Mouse (Mus musculus): ENCODE data around the gene Pglyrp1. TPM values are rescaled to one million over a fixed set of nuclear protein-coding genes. Genes with fewer than 3 reads are reported as not detected.
"Not testable (repeated sequence)": the region's sequence is repeated elsewhere in the genome, so short reads cannot be mapped to it uniquely, and the experiment has no call there.

Pglyrp1 gene
- 1 to 10 TPM in 1 of 2 experiments, under 1 TPM in 1; 0.99 to 1.3 TPM for total RNA-seq (2021)
- long read RNA-seq, experiment 1, result 0 reads
- long read RNA-seq, experiment 2, result 0 reads

GRCm38 (mm10) chr7:18871031-18871430, at the start of gene Pglyrp1:
Gene Pglyrp1 (plus strand): TSS chr7:18871331.
- DNase-seq, result not testable (repeated sequence)
- intact Hi-C loops (cut with DNase I), result loop anchor here (5.0 kb wide), 1 partner anchor 39 kb away; no protein-coding TSS in a partner anchor

GRCm38 (mm10) chr7:18821507-18821906, 49.6 kb upstream of the Pglyrp1 start, which contains the start of gene Psg17:
Gene Psg17 (minus strand): TSS chr7:18821607.
- no peak for DNase-seq
- intact Hi-C loops (cut with DNase I), result no loop called here

GRCm38 (mm10) chr7:18827792-18828546, 43.2 kb upstream of the Pglyrp1 start:
- no peak for DNase-seq
- intact Hi-C loops (cut with DNase I), result no loop called here

GRCm38 (mm10) chr7:18828592-18828991, 42.5 kb upstream of the Pglyrp1 start:
- intact Hi-C loops (cut with DNase I), result no loop called here
- no peak for DNase-seq

- DNase-seq, result no peak
- intact Hi-C loops (cut with DNase I), result no loop called here
Observed at GRCm38 (mm10) chr7:18829545-18829944, 41.6 kb upstream of the Pglyrp1 start.

GRCm38 (mm10) chr7:18832298-18832697, 38.8 kb upstream of the Pglyrp1 start:
- intact Hi-C loops (cut with DNase I), result loop anchor here (5.0 kb wide), 1 partner anchor 40 kb away; the partner anchor contains the start of gene Pglyrp1
- no peak for DNase-seq

- intact Hi-C loops (cut with DNase I), result no loop called here
- DNase-seq, result no peak
Observed at GRCm38 (mm10) chr7:18839865-18840264, 31.3 kb upstream of the Pglyrp1 start, which contains the start of gene Mill2. Gene Mill2 (plus strand): TSS chr7:18839966.

- intact Hi-C loops (cut with DNase I), result no loop called here
- peak; percentile 41 to 47 for DNase-seq
Observed at GRCm38 (mm10) chr7:18840386-18841173, 30.6 kb upstream of the Pglyrp1 start.

- intact Hi-C loops (cut with DNase I), result no loop called here
- no peak for DNase-seq
Observed at GRCm38 (mm10) chr7:18841174-18841567, 30.0 kb upstream of the Pglyrp1 start.

GRCm38 (mm10) chr7:18844811-18845210, 26.3 kb upstream of the Pglyrp1 start:
- DNase-seq, result no peak
- intact Hi-C loops (cut with DNase I), result no loop called here

- intact Hi-C loops (cut with DNase I), result no loop called here
- no peak for DNase-seq
Observed at GRCm38 (mm10) chr7:18848395-18848794, 22.7 kb upstream of the Pglyrp1 start.

- no peak for DNase-seq
- intact Hi-C loops (cut with DNase I), result no loop called here
Observed at GRCm38 (mm10) chr7:18858310-18858916, 12.7 kb upstream of the Pglyrp1 start.

- no peak for DNase-seq
- intact Hi-C loops (cut with DNase I), result no loop called here
Observed at GRCm38 (mm10) chr7:18862801-18863200, 8.3 kb upstream of the Pglyrp1 start.

- intact Hi-C loops (cut with DNase I), result no loop called here
- no peak for DNase-seq
Observed at GRCm38 (mm10) chr7:18868491-18868890, 2.6 kb upstream of the Pglyrp1 start.

- intact Hi-C loops (cut with DNase I), result loop anchor here (5.0 kb wide), 1 partner anchor 40 kb away; no protein-coding TSS in a partner anchor
- DNase-seq, result no peak
Observed at GRCm38 (mm10) chr7:18872014-18872802, 1.1 kb downstream of the Pglyrp1 start.

GRCm38 (mm10) chr7:18872816-18873215, 1.7 kb downstream of the Pglyrp1 start:
- intact Hi-C loops (cut with DNase I), result loop anchor here (1.0 to 5.0 kb wide), 2 partner anchors 41 to 124 kb away; no protein-coding TSS in a partner anchor

GRCm38 (mm10) chr7:18873253-18873652, 2.1 kb downstream of the Pglyrp1 start:
- DNase-seq, result peak; percentile 40 to 54
- intact Hi-C loops (cut with DNase I), result loop anchor here (1.0 to 5.0 kb wide), 2 partner anchors 41 to 124 kb away; no protein-coding TSS in a partner anchor

More at GRCm38 (mm10) chr7:18872816-18873215, 1.7 kb downstream of the Pglyrp1 start:
- no peak for DNase-seq

- DNase-seq, result no peak
- intact Hi-C loops (cut with DNase I), result no loop called here
Observed at GRCm38 (mm10) chr7:18875372-18875771, 4.2 kb downstream of the Pglyrp1 start.

GRCm38 (mm10) chr7:18878691-18879090, 7.6 kb downstream of the Pglyrp1 start:
- intact Hi-C loops (cut with DNase I), result no loop called here
- no peak for DNase-seq

Measured in gastrocnemius, postnatal 36 days (tissue).